Mouse (Mus musculus) yolk sac, embryonic 10.5 days (tissue): Measurements from ENCODE around the gene Sun5.

Experiments
- DNase-seq: peaks from one replicate; pipeline ENCODE4 v3.0.0-alpha.2; 2017; ENCODE audit warnings: low spot score

The Sun5 gene

GRCm38 (mm10) chr2:153808841-153809240, 62.0 kb downstream of the Sun5 start:
- no peak for DNase-seq

- DNase-seq, result no peak
These were observed 62.7 kb downstream of the Sun5 start for GRCm38 (mm10) chr2:153808146-153808545.

- DNase-seq, result peak; percentile 8
These were observed 63.4 kb downstream of the Sun5 start for GRCm38 (mm10) chr2:153807464-153807863.
